Mouse (Mus musculus): ENCODE measurements around the gene Scaf8. TPM values are rescaled to one million over a fixed set of nuclear protein-coding genes. Genes with fewer than 3 reads are reported as not detected.

Gene Scaf8
- 51.9 and 64.1 TPM in 2 replicates for total RNA-seq (2023)

DNA sequence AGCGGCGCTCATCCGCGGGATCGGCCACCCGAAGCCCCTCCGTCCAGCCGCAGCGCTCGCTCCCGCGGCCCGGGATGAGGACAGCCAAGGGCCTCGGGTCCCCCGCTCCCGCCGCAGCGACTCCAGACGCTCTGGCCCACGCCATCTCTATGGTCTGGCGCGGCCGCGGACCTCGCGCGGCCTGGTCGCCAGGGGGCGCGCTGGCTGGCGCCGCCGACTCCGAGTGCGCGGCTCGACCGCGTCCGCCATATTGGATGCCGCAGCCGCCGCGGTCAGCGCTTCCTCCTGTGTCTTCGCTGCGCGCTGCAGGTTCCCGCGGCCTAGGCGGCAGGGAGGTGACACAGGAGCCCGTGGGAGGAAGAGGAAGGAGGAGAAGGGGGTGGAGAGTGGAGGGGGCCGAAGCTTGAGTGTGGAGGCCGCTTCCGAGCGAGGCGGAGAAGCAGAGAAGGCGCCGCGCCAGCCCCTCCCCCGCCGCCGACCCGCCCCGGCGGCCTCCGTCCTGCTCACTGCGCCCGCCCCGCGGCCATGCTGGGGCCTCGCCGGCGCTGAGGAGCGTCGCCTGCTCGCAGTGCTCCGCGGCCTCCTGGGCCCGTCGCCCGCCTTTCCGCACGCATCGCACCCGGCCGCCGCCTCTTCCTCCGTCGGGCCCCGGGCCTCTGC, at the start of gene Scaf8:
Gene Scaf8, plus strand, starts transcription at position 253 of the 660 bp plus-strand sequence.

Other genes starting within 250 kb of the Scaf8 start
- 28.5 and 33.0 TPM in 2 replicates for gene Tiam2, start 211.6 kb downstream of the Scaf8 start, total RNA-seq (2023)